Mouse (Mus musculus) stomach, embryonic 16.5 days (tissue): ENCODE data around the gene Cfhr1. TPM values are rescaled to one million over a fixed set of nuclear protein-coding genes. Genes with fewer than 3 reads are reported as not detected.

Experiments
- ATAC-seq: fragments of 200-750 bp; cut with Nextera tagmentation; 2 replicates; pipeline ENCODE4 v1.8.0; 2017; ENCODE audit warnings: moderate number of reproducible peaks, moderate TSS enrichment; ENCODE audit not compliant: insufficient read depth, low FRiP score
- H3K27ac ChIP-seq: fragments of 300-500 bp; sonication (generic); 2 replicates; pipeline ENCODE4 v1.5.1; 2014; ENCODE audit warnings: low read length
- H3K27me3 ChIP-seq: fragments of 300-500 bp; sonication (generic); 2 replicates; pipeline ENCODE4 v1.6.1; 2014; ENCODE audit warnings: low read length, control low read depth, mixed read lengths; ENCODE audit not compliant: control insufficient read depth, insufficient read depth
- H3K36me3 ChIP-seq: fragments of 300-500 bp; sonication (generic); 2 replicates; pipeline ENCODE4 v1.6.1; 2014; ENCODE audit warnings: low read length; ENCODE audit not compliant: control insufficient read depth, insufficient read depth
- H3K4me1 ChIP-seq: fragments of 300-500 bp; sonication (generic); 2 replicates; pipeline ENCODE4 v1.6.1; 2014; ENCODE audit warnings: low read length, control low read depth, mixed read lengths; ENCODE audit not compliant: control insufficient read depth, insufficient read depth
- H3K4me2 ChIP-seq: fragments of 300-500 bp; sonication (generic); 2 replicates; pipeline ENCODE4 v1.6.1; 2014; ENCODE audit warnings: low read depth, low read length, mixed read lengths
- H3K4me3 ChIP-seq: fragments of 300-500 bp; sonication (generic); replicated peaks from 2 replicates; pipeline ENCODE4 v1.5.1; 2014; ENCODE audit warnings: mild to moderate bottlenecking, low read length
- H3K9ac ChIP-seq: fragments of 300-500 bp; sonication (generic); 2 replicates; pipeline ENCODE4 v1.6.1; 2014; ENCODE audit warnings: low read length
- H3K9me3 ChIP-seq: fragments of 300-500 bp; sonication (generic); replicated peaks from 2 replicates; pipeline ENCODE4 v1.6.1; 2016; ENCODE audit warnings: low read length, control low read depth; ENCODE audit not compliant: control insufficient read depth
- WGBS: fragments of 180-500 bp; shearing (Covaris S2); extraction: QIAGEN DNeasy Blood & Tissue Kit; methylation state at CpG from one replicate; pipeline ENCODE4 v1.1.7; 2014; 5-methylcytosine and 5-hydroxymethylcytosine counted together
- polyA plus RNA-seq: library from polyadenylated mRNA; unstranded; fragments of >200 nt; fragmentation: Nextera tagmentation; extraction: Ambion mirVana; gene quantifications from 2 replicates; pipeline ENCODE4 v1.2.1, GENCODE M21; 2015

Gene Cfhr1
- polyA plus RNA-seq: 0.44 TPM in 1 of 2 replicates, not detected in the other

DNA sequence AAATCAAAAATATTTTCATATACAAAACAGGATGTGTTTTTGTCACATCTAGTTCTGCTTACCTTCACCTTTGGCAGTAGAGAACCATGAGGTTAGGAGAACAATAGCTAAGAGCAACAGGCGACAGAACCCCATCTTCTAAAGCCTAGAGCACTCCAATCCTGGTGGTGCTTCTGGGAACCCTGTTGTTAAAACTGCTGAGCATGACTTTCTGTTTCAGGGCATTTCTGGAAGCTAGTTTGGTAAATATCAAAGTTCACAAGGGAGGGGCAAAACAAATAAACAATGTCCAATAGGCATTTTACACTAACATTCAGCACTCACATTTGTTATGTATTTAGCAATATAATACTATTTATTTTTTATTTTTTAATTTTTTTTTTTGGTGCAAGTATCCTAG lies at the start of gene Cfhr1:
Gene Cfhr1 (minus strand): TSS at position 249 of the 400 bp plus-strand sequence.
- Histone ChIP-seq H3K4me3 (no peak within 1 kb of the TSS), H3K9ac (no peak within 1 kb of the TSS), H3K36me3 (no peaks in the 10 kb centered on the region), H3K4me1 (no peaks in the 10 kb centered on the region), H3K4me2 (no peak within 1 kb of the TSS), H3K9me3 (no peaks in the 10 kb centered on the region), H3K27me3 (no peaks in the 10 kb centered on the region), H3K27ac (no peak within 1 kb of the TSS)
- WGBS: 45% methylated on average over 1 of the region's 1 CpGs
- ATAC-seq: no peak

DNA sequence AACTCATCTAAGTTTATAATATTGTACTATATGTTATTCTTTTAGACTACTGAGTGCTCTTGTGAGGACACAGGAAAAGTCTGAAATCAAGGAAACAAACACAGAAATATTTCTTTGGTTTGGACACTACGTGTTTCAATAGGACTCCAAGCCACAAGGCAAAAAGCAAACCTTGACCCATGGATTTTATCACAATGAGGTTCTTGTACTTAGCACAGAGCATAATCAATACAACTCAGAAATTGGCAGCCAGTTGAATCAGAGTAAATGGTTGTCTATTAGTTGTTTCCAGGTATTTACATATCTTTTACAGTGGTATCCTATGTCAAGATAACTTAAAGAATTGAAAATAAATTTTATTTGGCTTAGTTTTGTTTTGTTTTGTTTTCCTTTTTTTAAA lies 8.8 kb downstream of the Cfhr1 start:
- Histone ChIP-seq H3K27ac (no peak overlapping the region), H3K4me1 (no peaks in the 10 kb centered on the region), H3K9me3 (no peaks in the 10 kb centered on the region), H3K27me3 (no peaks in the 10 kb centered on the region), H3K4me3 (no peak overlapping the region), H3K9ac (no peak overlapping the region), H3K4me2 (no peak overlapping the region), H3K36me3 (no peaks in the 10 kb centered on the region)
- no peak for ATAC-seq
- WGBS: 64% methylated on average over 1 of the region's 1 CpGs

- 81% methylated on average over 1 of the region's 1 CpGs for WGBS
These were observed 11.5 kb downstream of the Cfhr1 start for GRCm38 (mm10) chr1:139548536-139548935.

DNA sequence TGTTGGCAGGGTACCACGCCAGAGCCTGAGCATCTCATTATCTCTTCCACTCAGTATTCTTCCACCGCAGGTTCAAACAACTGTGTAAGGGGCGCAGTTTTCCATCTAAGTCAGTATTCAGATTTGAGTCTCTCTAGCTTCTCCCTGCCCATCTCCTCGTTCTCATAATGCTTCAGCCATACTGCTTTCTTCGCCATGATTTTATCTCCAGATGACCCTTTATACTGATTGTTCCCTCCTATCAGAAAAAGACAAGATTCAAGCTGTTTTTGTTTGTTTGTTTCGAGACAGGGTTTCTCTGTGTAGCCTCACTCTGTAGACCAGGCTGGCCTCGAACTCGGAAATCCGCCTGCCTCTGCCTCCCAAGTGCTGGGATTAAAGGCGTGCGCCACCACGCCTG lies 45.5 kb downstream of the Cfhr1 start:
- H3K27me3 ChIP-seq: no peaks in the 10 kb centered on the region
- H3K4me1 ChIP-seq: no peaks in the 10 kb centered on the region
- H3K4me2 ChIP-seq: no peak overlapping the region
- H3K9me3 ChIP-seq: no peaks in the 10 kb centered on the region
- no peak overlapping the region for H3K27ac ChIP-seq
- no peak overlapping the region for H3K9ac ChIP-seq
- H3K36me3 ChIP-seq: no peaks in the 10 kb centered on the region
- no peak overlapping the region for H3K4me3 ChIP-seq
- 83% methylated on average over 12 of the region's 12 CpGs for WGBS
- ATAC-seq: no peak

More at GRCm38 (mm10) chr1:139548536-139548935, 11.5 kb downstream of the Cfhr1 start:
- Histone ChIP-seq H3K27ac (no peak overlapping the region), H3K9ac (no peak overlapping the region), H3K4me1 (no peaks in the 10 kb centered on the region), H3K4me3 (no peak overlapping the region), H3K9me3 (no peaks in the 10 kb centered on the region), H3K4me2 (no peak overlapping the region), H3K27me3 (no peaks in the 10 kb centered on the region), H3K36me3 (no peaks in the 10 kb centered on the region)
- no peak for ATAC-seq

- no peak within 1 kb of the TSS for H3K27ac ChIP-seq
- no peaks in the 10 kb centered on the region for H3K9me3 ChIP-seq
- H3K27me3 ChIP-seq: no peaks in the 10 kb centered on the region
- no peaks in the 10 kb centered on the region for H3K4me1 ChIP-seq
- ATAC-seq: no peak
- H3K36me3 ChIP-seq: no peaks in the 10 kb centered on the region
- H3K4me2 ChIP-seq: no peak within 1 kb of the TSS
- 72% methylated on average over 3 of the region's 3 CpGs for WGBS
- no peak within 1 kb of the TSS for H3K4me3 ChIP-seq
- H3K9ac ChIP-seq: no peak within 1 kb of the TSS
These were observed 58.8 kb downstream of the Cfhr1 start, which contains the start of gene F13b for GRCm38 (mm10) chr1:139501258-139501752. Gene F13b, plus strand, starts transcription at chr1:139501702.

DNA sequence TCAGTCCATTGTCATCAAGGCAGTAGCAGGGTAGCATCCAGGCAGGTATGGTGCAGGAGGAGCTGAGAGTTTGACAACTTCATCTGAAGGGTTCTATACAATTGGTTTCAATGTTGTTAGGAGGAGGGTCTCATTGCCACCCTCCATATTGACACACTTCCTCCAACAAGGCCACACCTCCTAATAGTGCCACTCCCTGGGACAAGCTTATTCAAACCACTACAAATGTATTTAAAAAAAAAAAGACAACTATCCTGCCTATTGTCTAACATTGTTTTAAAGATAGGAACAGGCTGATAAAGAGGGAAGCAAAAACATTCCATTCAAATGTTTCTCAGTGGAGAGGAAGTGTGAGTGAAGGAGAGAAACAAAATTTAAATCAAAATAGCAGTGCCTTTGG lies 60.3 kb downstream of the Cfhr1 start:
- Histone ChIP-seq H3K4me3 (no peak overlapping the region), H3K9ac (no peak overlapping the region), H3K4me1 (no peaks in the 10 kb centered on the region), H3K27ac (no peak overlapping the region), H3K4me2 (no peak overlapping the region), H3K27me3 (no peaks in the 10 kb centered on the region), H3K9me3 (no peaks in the 10 kb centered on the region), H3K36me3 (no peaks in the 10 kb centered on the region)
- ATAC-seq: no peak

Other genes with a start within 250 kb of the Cfhr1 start
- 0.09 TPM in 1 of 2 replicates, not detected in the other for gene Crb1, start 183.2 kb downstream of the Cfhr1 start, polyA plus RNA-seq
- gene Zbtb41, start 138.0 kb downstream of the Cfhr1 start, polyA plus RNA-seq: 9.4 and 10.4 TPM in 2 replicates
- gene Aspm, start 105.5 kb downstream of the Cfhr1 start, polyA plus RNA-seq: 9.0 and 10.7 TPM in 2 replicates
- 0.67 and 1.1 TPM in 2 replicates for gene F13b, start 58.6 kb downstream of the Cfhr1 start, polyA plus RNA-seq
- 0.06 TPM in 1 of 2 replicates, not detected in the other for gene Gm4788, start 221.0 kb upstream of the Cfhr1 start, polyA plus RNA-seq